Mouse (Mus musculus): ENCODE results near the gene Ptges3. TPM values are rescaled to one million over a fixed set of nuclear protein-coding genes. Genes with fewer than 3 reads are reported as not detected.
A peak's percentile ranks its signal among the peaks of the same experiment; 100 is the strongest.
"Not testable (repeated sequence)": the region's sequence is repeated elsewhere in the genome, so short reads cannot be mapped to it uniquely, and the experiment has no call there.

Gene Ptges3
- total RNA-seq (2022), result 100 to 1,000 TPM; 128 to 203 (median 146) TPM

- DNase-seq, result peak; percentile 92
Observed at GRCm38 (mm10) chr10:128058601-128059151, at the start of gene Ptges3. Ptges3 (plus strand) TSS chr10:128058954.

- DNase-seq, result no peak
Observed at GRCm38 (mm10) chr10:128009735-128010134, 49.0 kb upstream of the Ptges3 start.

- peak; percentile 57 for DNase-seq
Observed at GRCm38 (mm10) chr10:128015068-128015934, 43.5 kb upstream of the Ptges3 start, which contains the start of gene Prim1. Prim1 (plus strand) TSS chr10:128015168.

GRCm38 (mm10) chr10:128022196-128022595 is 36.6 kb upstream of the Ptges3 start:
- DNase-seq, result no peak

- DNase-seq, result no peak
Observed at GRCm38 (mm10) chr10:128023496-128023895, 35.3 kb upstream of the Ptges3 start.

GRCm38 (mm10) chr10:128029931-128030330 is 28.8 kb upstream of the Ptges3 start:
- no peak for DNase-seq

GRCm38 (mm10) chr10:128030860-128031259 is 27.9 kb upstream of the Ptges3 start:
- DNase-seq, result no peak

- peak; percentile 68 for DNase-seq
Observed at GRCm38 (mm10) chr10:128036746-128037425, 21.9 kb upstream of the Ptges3 start.

GRCm38 (mm10) chr10:128037921-128038320 is 20.8 kb upstream of the Ptges3 start:
- DNase-seq, result no peak

GRCm38 (mm10) chr10:128039167-128039566 is 19.6 kb upstream of the Ptges3 start:
- DNase-seq, result no peak

- no peak for DNase-seq
Observed at GRCm38 (mm10) chr10:128039858-128040257, 18.9 kb upstream of the Ptges3 start.

- DNase-seq, result no peak
Observed at GRCm38 (mm10) chr10:128040293-128040692, 18.5 kb upstream of the Ptges3 start.

- DNase-seq, result no peak
Observed at GRCm38 (mm10) chr10:128041636-128042035, 17.1 kb upstream of the Ptges3 start.

- no peak for DNase-seq
Observed at GRCm38 (mm10) chr10:128042466-128042865, 16.3 kb upstream of the Ptges3 start.

- DNase-seq, result no peak
Observed at GRCm38 (mm10) chr10:128043041-128043835, 15.5 kb upstream of the Ptges3 start.

- DNase-seq, result no peak
Observed at GRCm38 (mm10) chr10:128048157-128048556, 10.6 kb upstream of the Ptges3 start.

- DNase-seq, result no peak
Observed at GRCm38 (mm10) chr10:128049741-128050140, 9.0 kb upstream of the Ptges3 start.

- DNase-seq, result no peak
Observed at GRCm38 (mm10) chr10:128050355-128050754, 8.4 kb upstream of the Ptges3 start.

GRCm38 (mm10) chr10:128051589-128051988 is 7.2 kb upstream of the Ptges3 start:
- no peak for DNase-seq

GRCm38 (mm10) chr10:128052136-128052535 is 6.6 kb upstream of the Ptges3 start:
- not testable (repeated sequence) for DNase-seq

GRCm38 (mm10) chr10:128053001-128053400 is 5.8 kb upstream of the Ptges3 start:
- DNase-seq, result no peak

GRCm38 (mm10) chr10:128058184-128058583 is 570 bp upstream of the Ptges3 start:
- no peak for DNase-seq
